Mouse (Mus musculus) limb, embryonic 14.5 days (tissue): ENCODE measurements at regions not wholly inside any gene's neighbourhood (a gene's known extent, or its start where the extent isn't known, plus 50 kb on each side); places are given as distances from the start of the nearest gene placed in this dataset.

Experiments
- ATAC-seq: fragments of 200-750 bp; cut with Nextera tagmentation; 2 replicates; pipeline ENCODE4 v1.8.0; 2017; ENCODE audit warnings: low read depth, moderate number of reproducible peaks, moderate TSS enrichment; ENCODE audit not compliant: low FRiP score
- DNase-seq: peaks from one replicate; pipeline ENCODE4 v3.0.0-alpha.2; 2015; ENCODE audit warnings: low spot score
- H3K27ac ChIP-seq: fragments of 300-500 bp; sonication (generic); replicated peaks from 2 replicates; pipeline ENCODE4 v1.5.1; 2014; ENCODE audit warnings: low read depth, mild to moderate bottlenecking, low read length, moderate library complexity, mixed read lengths
- H3K27me3 ChIP-seq: fragments of 300-500 bp; sonication (generic); 2 replicates; pipeline ENCODE4 v1.6.1; 2014; ENCODE audit warnings: low read length, mixed read lengths; ENCODE audit not compliant: control insufficient read depth, insufficient read depth
- H3K36me3 ChIP-seq: fragments of 300-500 bp; sonication (generic); 2 replicates; pipeline ENCODE4 v1.6.1; 2014; ENCODE audit warnings: mild to moderate bottlenecking, low read length, moderate library complexity, mixed read lengths; ENCODE audit not compliant: control insufficient read depth, insufficient read depth
- H3K4me1 ChIP-seq: fragments of 300-500 bp; sonication (generic); 2 replicates; pipeline ENCODE4 v1.6.1; 2014; ENCODE audit warnings: antibody characterized with exemption, low read length, mixed read lengths; ENCODE audit not compliant: control insufficient read depth, insufficient read depth
- H3K4me2 ChIP-seq: fragments of 300-500 bp; sonication (generic); replicated peaks from 2 replicates; pipeline ENCODE4 v1.6.1; 2014; ENCODE audit warnings: low read depth, mild to moderate bottlenecking, low read length, moderate library complexity; ENCODE audit not compliant: severe bottlenecking
- H3K4me3 ChIP-seq: fragments of 300-500 bp; sonication (generic); replicated peaks from 2 replicates; pipeline ENCODE4 v1.5.1; 2014; ENCODE audit warnings: low read length
- H3K9ac ChIP-seq: fragments of 300-500 bp; sonication (generic); 2 replicates; pipeline ENCODE4 v1.6.1; 2014; ENCODE audit warnings: mild to moderate bottlenecking, low read depth, low read length, moderate library complexity; ENCODE audit not compliant: severe bottlenecking
- H3K9me3 ChIP-seq: fragments of 300-500 bp; sonication (generic); 2 replicates; pipeline ENCODE4 v1.6.1; 2016; ENCODE audit warnings: low read length; ENCODE audit not compliant: control insufficient read depth
- POLR2A ChIP-seq: fragments of 200-500 bp; IDR thresholded peaks from 2 replicates; pipeline ENCODE4 v1.8.0; 2012; ENCODE audit warnings: inconsistent platforms, mild to moderate bottlenecking, moderate library complexity, borderline replicate concordance; ENCODE audit not compliant: insufficient read depth, insufficient read length; ENCODE audit errors: extremely low read depth
- WGBS: fragments of 180-500 bp; shearing (Covaris S2); extraction: QIAGEN DNeasy Blood & Tissue Kit; methylation state at CpG from one replicate; pipeline ENCODE4 v1.1.7; 2014; 5-methylcytosine and 5-hydroxymethylcytosine counted together

DNA sequence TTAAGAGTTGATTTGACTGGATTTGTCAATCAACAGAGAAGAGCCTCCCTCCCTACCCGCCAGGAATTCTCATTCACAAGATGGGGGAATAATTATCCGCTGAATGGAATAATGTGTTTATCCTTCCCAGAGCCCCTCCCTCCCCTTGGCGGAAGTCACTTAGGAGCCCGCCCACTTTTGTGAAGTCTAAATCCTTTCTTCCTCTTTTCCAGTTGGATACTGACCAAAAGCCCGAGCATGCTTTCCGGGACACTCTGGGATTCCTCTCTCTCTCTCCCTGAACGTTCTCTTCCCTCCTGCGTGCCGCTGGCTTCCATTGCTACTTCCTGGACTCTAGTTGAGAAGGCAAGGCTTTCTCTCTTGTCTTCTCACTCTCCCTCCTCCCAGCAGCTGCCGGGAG, 79.9 kb downstream of the Avpr1a start:
- ATAC-seq: no peak
- no peaks in the 10 kb centered on the region for H3K36me3 ChIP-seq
- H3K4me2 ChIP-seq: no peak overlapping the region
- no peak for DNase-seq
- no peaks in the 10 kb centered on the region for H3K9me3 ChIP-seq
- H3K27ac ChIP-seq: no peak overlapping the region
- no peaks in the 10 kb centered on the region for H3K27me3 ChIP-seq
- WGBS: 92% methylated on average over 10 of the region's 10 CpGs
- H3K4me1 ChIP-seq: peaks cover 7% of the 10 kb centered on the region
- H3K9ac ChIP-seq: no peak overlapping the region
- no peak overlapping the region for H3K4me3 ChIP-seq
- no peak for TF ChIP-seq POLR2A

DNA sequence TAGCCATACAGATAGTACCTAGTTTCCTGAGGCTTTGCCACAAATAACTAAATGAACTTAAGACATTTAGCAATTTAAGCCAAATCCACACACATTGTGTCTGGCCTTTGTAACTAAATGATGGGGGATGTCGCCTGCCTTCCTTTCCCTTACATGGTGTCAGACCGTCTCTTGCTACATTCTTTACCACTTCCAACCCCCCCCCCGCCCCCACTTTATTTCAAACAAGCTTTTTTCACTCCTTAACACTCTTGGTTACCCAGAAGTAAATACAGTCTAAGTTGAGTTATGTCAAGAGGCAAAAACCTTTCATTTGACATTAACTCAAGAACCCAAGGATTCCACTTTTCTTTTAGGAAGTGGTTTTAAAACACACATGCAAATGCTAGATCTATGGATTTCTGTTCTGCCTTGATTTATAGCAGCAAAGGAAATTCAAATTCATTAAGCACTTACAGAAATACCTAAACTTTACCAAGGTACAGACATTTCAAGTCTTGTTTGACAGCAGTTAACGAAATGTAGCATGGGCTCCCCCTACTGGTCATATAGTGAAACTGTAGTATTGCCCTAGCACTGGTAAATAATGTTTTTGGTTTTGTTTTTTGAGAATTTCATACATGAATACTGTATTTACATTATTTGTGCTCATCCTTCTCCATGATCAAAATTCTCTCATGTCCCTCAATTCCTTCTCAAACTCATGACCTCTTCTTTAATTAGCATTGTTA, 80.8 kb downstream of the Avpr1a start:
- WGBS: 42% methylated on average over 4 of the region's 4 CpGs

DNA sequence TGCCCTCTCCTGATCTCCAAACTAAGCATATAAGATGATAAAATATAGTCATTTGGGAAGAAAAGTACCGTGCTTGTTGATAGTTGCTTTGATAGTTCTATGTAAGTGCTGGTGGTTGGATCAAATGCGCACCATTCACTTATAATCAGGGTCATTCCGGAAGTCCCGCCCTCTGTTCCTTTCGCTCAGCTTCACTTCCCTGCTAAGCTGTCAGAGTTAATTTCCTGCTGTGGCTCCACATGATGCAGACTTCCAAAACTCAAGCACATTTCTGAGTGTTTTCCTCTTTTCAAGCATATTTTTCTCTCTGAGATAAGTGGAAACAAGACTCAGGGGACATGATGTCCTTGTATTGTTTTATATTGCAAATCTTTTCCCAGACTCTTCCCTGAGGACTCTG, 86.4 kb downstream of the Avpr1a start:
- Histone ChIP-seq H3K4me1 (peaks cover 3% of the 10 kb centered on the region; the same call in 1 of the 2 replicates), H3K4me3 (no peak overlapping the region), H3K27me3 (no peaks in the 10 kb centered on the region), H3K9me3 (no peaks in the 10 kb centered on the region), H3K27ac (no peak overlapping the region), H3K9ac (no peak overlapping the region), H3K36me3 (no peaks in the 10 kb centered on the region), H3K4me2 (no peak overlapping the region)
- no peak for TF ChIP-seq POLR2A
- 70% methylated on average over 5 of the region's 5 CpGs for WGBS
- ATAC-seq: no peak
- DNase-seq: no peak

More for the DNA sequence above, 80.8 kb downstream of the Avpr1a start:
- no peak overlapping the region for H3K9ac ChIP-seq
- H3K4me1 ChIP-seq: peaks cover 7% of the 10 kb centered on the region
- no peak for TF ChIP-seq POLR2A
- H3K27ac ChIP-seq: no peak overlapping the region
- no peaks in the 10 kb centered on the region for H3K27me3 ChIP-seq
- no peaks in the 10 kb centered on the region for H3K9me3 ChIP-seq
- H3K4me2 ChIP-seq: no peak overlapping the region
- ATAC-seq: no peak
- no peak overlapping the region for H3K4me3 ChIP-seq
- DNase-seq: peak; percentile 88
- no peaks in the 10 kb centered on the region for H3K36me3 ChIP-seq

DNA sequence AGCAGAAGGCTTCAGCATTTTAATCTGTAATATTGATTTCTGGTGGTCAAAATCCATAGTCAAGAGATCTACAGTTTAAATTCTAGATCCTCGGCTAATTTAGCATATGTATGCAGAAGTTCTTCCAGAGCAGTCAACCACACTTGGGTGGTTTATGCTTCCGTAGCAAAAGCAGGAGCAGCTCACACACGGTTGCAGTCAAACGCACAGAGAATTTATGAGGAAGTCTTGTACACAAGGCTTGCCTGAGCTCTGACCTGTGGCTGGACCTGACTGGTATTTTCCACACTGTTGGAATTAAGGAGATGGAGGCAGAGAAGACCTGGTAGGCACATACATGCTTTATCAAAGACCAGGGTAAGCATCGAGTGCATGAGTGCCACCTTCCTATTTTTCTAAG, 86.8 kb downstream of the Avpr1a start:
- Histone ChIP-seq H3K9me3 (no peaks in the 10 kb centered on the region), H3K36me3 (no peaks in the 10 kb centered on the region), H3K27ac (no peak overlapping the region), H3K4me3 (no peak overlapping the region), H3K9ac (no peak overlapping the region), H3K4me2 (no peak overlapping the region), H3K4me1 (peaks cover 3% of the 10 kb centered on the region; the same call in 1 of the 2 replicates), H3K27me3 (no peaks in the 10 kb centered on the region)
- 61% methylated on average over 5 of the region's 5 CpGs for WGBS
- DNase-seq (no peak), ATAC-seq (no peak)
- no peak for TF ChIP-seq POLR2A

DNA sequence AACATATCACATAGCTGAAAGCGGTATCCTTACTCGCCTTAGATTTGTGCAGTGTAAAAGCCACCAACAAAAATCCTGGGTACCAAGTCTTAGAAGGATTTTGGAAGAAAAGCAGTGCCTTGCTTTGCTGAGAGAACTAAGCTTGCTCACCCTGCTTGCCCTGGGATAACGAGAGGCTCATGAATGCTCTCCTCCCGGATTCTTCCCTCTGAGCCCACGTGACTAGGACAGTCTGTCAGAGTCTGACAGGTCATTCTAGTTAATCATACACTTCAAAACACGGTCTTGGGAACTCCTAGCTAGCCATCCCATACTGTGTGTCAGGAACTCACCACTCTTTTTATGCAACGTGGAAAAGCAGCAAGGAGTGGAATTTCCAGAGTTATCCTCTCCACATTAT, 91.4 kb downstream of the Avpr1a start:
- WGBS: 58% methylated on average over 7 of the region's 7 CpGs
- DNase-seq (no peak), ATAC-seq (no peak)
- Histone ChIP-seq H3K9ac (no peak overlapping the region), H3K27me3 (no peaks in the 10 kb centered on the region), H3K4me1 (no peaks in the 10 kb centered on the region), H3K9me3 (no peaks in the 10 kb centered on the region), H3K36me3 (no peaks in the 10 kb centered on the region), H3K27ac (no peak overlapping the region), H3K4me2 (no peak overlapping the region), H3K4me3 (no peak overlapping the region)
- TF ChIP-seq POLR2A: no peak

DNA sequence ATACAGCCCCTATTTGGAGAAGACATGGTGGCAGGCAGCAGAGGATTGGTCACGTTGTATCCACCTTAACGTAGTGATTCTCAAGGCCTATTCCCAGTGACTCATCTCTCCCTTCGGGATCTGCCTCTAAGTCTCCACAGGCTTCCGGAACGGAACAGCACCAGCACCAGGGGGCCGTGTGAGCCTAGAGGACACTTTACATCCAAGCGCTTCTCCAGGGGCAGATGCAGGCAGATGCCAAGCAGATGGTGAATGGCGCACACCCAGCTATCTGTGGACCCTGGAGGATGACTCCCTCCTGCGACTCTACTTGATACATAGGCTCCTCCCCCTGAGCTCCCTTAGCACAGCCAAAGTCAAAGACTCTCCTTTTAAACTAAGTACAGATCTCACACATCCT, 94.3 kb downstream of the Avpr1a start:
- DNase-seq: no peak

More for the DNA sequence above, 94.3 kb downstream of the Avpr1a start:
- Histone ChIP-seq H3K27ac (no peak overlapping the region), H3K36me3 (no peaks in the 10 kb centered on the region), H3K27me3 (no peaks in the 10 kb centered on the region), H3K9me3 (no peaks in the 10 kb centered on the region), H3K4me3 (no peak overlapping the region), H3K4me2 (no peak overlapping the region), H3K9ac (no peak overlapping the region), H3K4me1 (no peaks in the 10 kb centered on the region)
- TF ChIP-seq POLR2A: no peak
- 66% methylated on average over 9 of the region's 9 CpGs for WGBS
- ATAC-seq: no peak
